ENCODE assay signal across 27 mouse cellular contexts in the genomic region with DNA sequence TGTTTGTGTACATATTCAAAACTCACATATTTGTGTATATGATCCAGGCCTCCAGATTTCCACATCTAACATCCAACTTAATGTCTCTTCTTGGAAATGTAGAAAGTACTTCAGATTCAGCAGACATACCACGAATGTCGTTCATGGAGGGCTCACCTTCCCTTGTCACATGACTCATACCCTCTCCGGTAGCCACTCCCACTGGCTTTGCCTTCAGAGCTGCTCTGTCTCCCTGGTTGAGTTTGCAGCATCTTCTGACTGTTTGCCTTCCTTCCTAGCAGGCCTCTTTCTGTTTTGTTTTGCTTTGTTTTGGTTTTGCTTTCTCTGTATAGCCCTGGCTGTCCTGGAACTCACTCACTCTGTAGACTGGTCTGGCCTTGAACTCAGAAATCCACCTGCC.
"Had no signal": no experiment of that assay in that cellular context is flagged by ENCODE, and none has a peak within 500 bp of the region (broad histone marks: within the 10 kb centered on the region; RNA-seq: fewer than 3 reads in every experiment).

No protein-coding gene starts in this region.

- H3K36me3 ChIP-seq: heart, embryonic 12.5 days; heart, embryonic 15.5 days; hindbrain, embryonic 13.5 days; hindbrain, embryonic 15.5 days; kidney, embryonic 15.5 days; limb, embryonic 10.5 days; limb, embryonic 12.5 days; liver, embryonic 13.5 days; liver, embryonic 15.5 days had no signal

- H3K9ac ChIP-seq: heart, embryonic 12.5 days; heart, embryonic 15.5 days; hindbrain, embryonic 13.5 days; hindbrain, embryonic 15.5 days; kidney, embryonic 15.5 days; limb, embryonic 12.5 days; liver, embryonic 13.5 days; liver, embryonic 15.5 days; liver, postnatal 0 days had no signal

- H3K4me2 ChIP-seq: heart, embryonic 12.5 days; heart, embryonic 15.5 days; hindbrain, embryonic 13.5 days; hindbrain, embryonic 15.5 days; kidney, embryonic 15.5 days; limb, embryonic 12.5 days; liver, embryonic 11.5 days; liver, embryonic 13.5 days; liver, embryonic 15.5 days had no signal

- H3K27ac ChIP-seq: heart, adult 2 months; heart, embryonic 15.5 days; hindbrain, embryonic 13.5 days; hindbrain, embryonic 15.5 days; hindbrain, postnatal 0 days; kidney, embryonic 15.5 days; kidney, postnatal 0 days; limb, embryonic 10.5 days; limb, embryonic 12.5 days; liver, embryonic 13.5 days; liver, embryonic 15.5 days had no signal

- H3K4me1 ChIP-seq: hindbrain, embryonic 13.5 days; hindbrain, embryonic 15.5 days; kidney, embryonic 15.5 days; limb, embryonic 10.5 days; limb, embryonic 12.5 days; liver, embryonic 13.5 days; liver, embryonic 15.5 days had no signal

- H3K9me3 ChIP-seq: heart, embryonic 12.5 days; heart, embryonic 15.5 days; hindbrain, embryonic 13.5 days; hindbrain, embryonic 15.5 days; kidney, embryonic 15.5 days; limb, embryonic 10.5 days; limb, embryonic 12.5 days; liver, embryonic 13.5 days; liver, embryonic 15.5 days had no signal

- H3K4me3 ChIP-seq: heart, adult 2 months; heart, embryonic 12.5 days; heart, embryonic 15.5 days; hindbrain, embryonic 13.5 days; hindbrain, embryonic 15.5 days; kidney, embryonic 15.5 days; limb, embryonic 10.5 days; limb, embryonic 12.5 days; liver, embryonic 13.5 days; liver, embryonic 15.5 days had no signal

- H3K27me3 ChIP-seq: heart, embryonic 12.5 days; heart, embryonic 15.5 days; hindbrain, embryonic 13.5 days; hindbrain, embryonic 15.5 days; kidney, embryonic 15.5 days; limb, embryonic 12.5 days; liver, embryonic 13.5 days; liver, embryonic 15.5 days had no signal

- DNase-seq: gastrocnemius, postnatal 14 days; gastrocnemius, postnatal 36 days; heart, adult 2 months; heart, postnatal 14 days; heart, postnatal 36 days; kidney, adult 11 months; kidney, adult 2 months; kidney, adult 9 months; kidney, postnatal 14 days; kidney, postnatal 36 days; layer of hippocampus, adult 9-11 months; layer of hippocampus, postnatal 36 days; liver; liver, embryonic 13.5 days; liver, postnatal 0 days had no signal

- ATAC-seq: hindbrain, postnatal 0 days; intestine, embryonic 16.5 days; liver, postnatal 0 days had no signal
